Mouse (Mus musculus): ENCODE results near the gene Gm4567.
"Not testable (repeated sequence)": the region's sequence is repeated elsewhere in the genome, so short reads cannot be mapped to it uniquely, and the experiment has no call there.

Gene Gm4567

GRCm38 (mm10) chr7:22719610-22720009, at the start of gene Gm4567:
Gene Gm4567, minus strand, starts transcription at chr7:22719710.
- DNase-seq (ENCODE audit: low spot score) = not testable (repeated sequence)

GRCm38 (mm10) chr7:22761397-22761796, 41.9 kb upstream of the Gm4567 start, which contains the start of gene Vmn1r157:
Gene Vmn1r157, plus strand, starts transcription at chr7:22761697.
- not testable (repeated sequence) for DNase-seq (ENCODE audit: low spot score)

DNA sequence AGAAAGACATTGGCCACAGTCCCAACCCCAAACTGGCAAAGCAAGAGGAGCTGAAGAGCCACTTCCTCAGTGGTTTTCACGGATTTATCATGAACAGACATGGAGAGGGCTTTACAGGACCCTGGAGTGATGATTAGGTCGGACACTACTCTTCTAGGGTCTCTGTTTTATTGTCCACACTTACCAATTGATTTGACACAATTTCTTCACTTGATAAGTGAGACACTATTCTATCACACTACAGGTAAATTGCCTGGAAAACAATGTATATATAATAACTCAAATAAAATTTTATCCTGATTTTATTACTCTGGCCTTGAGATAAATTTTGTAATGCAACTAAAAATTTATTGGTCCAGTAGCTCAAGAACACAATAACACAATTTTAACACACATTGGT, 27.3 kb downstream of the Gm4567 start, which contains the start of gene Gm8693:
Gene Gm8693, minus strand, starts transcription at position 101 of the 400 bp plus-strand sequence.
- DNase-seq (ENCODE audit: low spot score) = not testable (repeated sequence)
